Mouse (Mus musculus): Measurements from ENCODE around the gene Cbx4.
A peak's percentile ranks its signal among the peaks of the same experiment; 100 is the strongest.

DNA sequence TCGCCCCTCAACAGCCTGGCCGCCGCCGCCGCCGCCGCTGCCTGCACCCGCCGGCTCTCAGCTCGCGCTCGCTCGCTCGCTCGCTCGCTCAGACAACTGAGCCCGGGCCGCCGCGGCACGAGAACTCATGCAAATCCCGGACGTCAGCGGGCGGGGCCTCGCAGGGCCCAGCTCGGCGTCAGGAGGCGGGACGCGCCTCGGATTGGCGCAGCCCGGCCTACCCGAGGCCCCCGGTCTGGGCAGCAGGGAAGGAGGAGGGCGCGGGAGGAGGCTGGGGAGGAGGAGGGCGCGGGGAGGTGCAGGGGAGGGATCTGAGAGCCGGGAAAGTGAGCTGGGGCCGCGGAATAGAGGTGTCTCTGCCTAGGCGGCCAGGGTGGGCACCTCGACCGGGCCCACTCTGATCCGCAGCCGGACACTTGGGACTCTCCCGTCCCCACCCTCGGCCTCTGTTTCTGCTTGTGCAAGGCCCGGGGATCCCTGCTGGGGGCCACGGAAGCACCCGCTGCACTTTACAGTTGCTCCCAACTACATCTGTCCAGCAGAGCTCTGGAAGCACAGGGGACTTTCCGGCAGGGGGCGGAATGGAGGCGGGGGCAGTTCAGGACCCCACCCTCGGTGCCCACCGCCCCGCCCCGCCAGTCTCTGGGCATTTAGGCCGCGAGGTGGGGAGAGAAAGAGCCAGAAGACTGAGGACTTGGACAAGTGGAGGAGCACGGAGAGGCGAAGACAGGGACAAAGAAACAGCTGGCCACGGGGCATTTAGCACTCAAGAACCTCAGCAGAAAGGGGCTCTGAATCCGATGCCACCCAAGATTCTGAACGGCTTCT, at the start of gene Cbx4:
- TF ChIP-seq EP300 (optimal IDR thresholded peaks at IDR 0.05) (no peak), CTCF (IDR thresholded peaks at IDR 0.05; ENCODE audit: low read depth) (peak; percentile 59)
